Mouse (Mus musculus) testis, adult 2 months (tissue): ENCODE measurements around the gene Itgb3. TPM values are rescaled to one million over a fixed set of nuclear protein-coding genes. Genes with fewer than 3 reads are reported as not detected.

Experiments
- H3K27ac ChIP-seq: fragments of 200-500 bp; 2 replicates; pipeline ENCODE4 v1.5.1; 2012; ENCODE audit warnings: low read depth, low read length; ENCODE audit not compliant: control insufficient read depth, insufficient read depth
- H3K27me3 ChIP-seq: fragments of 200-500 bp; 2 replicates; pipeline ENCODE4 v1.6.1; 2012; ENCODE audit warnings: mild to moderate bottlenecking, low read length, moderate library complexity; ENCODE audit not compliant: control insufficient read depth, insufficient read depth
- H3K36me3 ChIP-seq: fragments of 200-500 bp; 2 replicates; pipeline ENCODE4 v1.6.1; 2012; ENCODE audit warnings: mild to moderate bottlenecking, low read length; ENCODE audit not compliant: control insufficient read depth, insufficient read depth
- H3K4me1 ChIP-seq: fragments of 200-500 bp; 2 replicates; pipeline ENCODE4 v1.6.1; 2012; ENCODE audit warnings: low read length; ENCODE audit not compliant: control insufficient read depth, insufficient read depth
- H3K4me3 ChIP-seq: fragments of 200-500 bp; 2 replicates; pipeline ENCODE4 v1.5.1; 2012; ENCODE audit warnings: low read depth, mild to moderate bottlenecking, low read length, moderate library complexity, mixed read lengths; ENCODE audit not compliant: control insufficient read depth
- CTCF ChIP-seq: fragments of 200-500 bp; IDR thresholded peaks from 2 replicates; pipeline ENCODE4 v1.5.1; 2012; ENCODE audit warnings: low read depth, mild to moderate bottlenecking, inconsistent platforms, low read length, moderate library complexity; ENCODE audit not compliant: control insufficient read depth, insufficient read depth, insufficient replicate concordance
- POLR2A ChIP-seq: fragments of 200-500 bp; IDR thresholded peaks from 2 replicates; pipeline ENCODE4 v1.6.1; 2012; ENCODE audit warnings: low read depth, mild to moderate bottlenecking, inconsistent platforms, low read length, moderate library complexity; ENCODE audit not compliant: control insufficient read depth
- polyA plus RNA-seq: library from polyadenylated mRNA; depleted of rRNA; stranded (reverse); fragments of >200 nt; gene quantifications from 2 replicates; pipeline ENCODE4 v1.2.3, GENCODE M21; 2012

The Itgb3 gene
- polyA plus RNA-seq, 1 experiment = 1.4 TPM

GRCm38 (mm10) chr11:104662573-104662972 is 54.8 kb downstream of the Itgb3 start:
- no peak overlapping the region for H3K27ac ChIP-seq

GRCm38 (mm10) chr11:104663241-104663877 is 55.6 kb downstream of the Itgb3 start:
- Histone ChIP-seq H3K4me1 (no peaks in the 10 kb centered on the region), H3K4me3 (no peak overlapping the region), H3K27me3 (no peaks in the 10 kb centered on the region), H3K36me3 (no peaks in the 10 kb centered on the region), H3K27ac (no peak overlapping the region)
- no peak for TF ChIP-seq CTCF
- TF ChIP-seq POLR2A = no peak

More at GRCm38 (mm10) chr11:104662573-104662972, 54.8 kb downstream of the Itgb3 start:
- Histone ChIP-seq H3K36me3 (no peaks in the 10 kb centered on the region), H3K4me1 (no peaks in the 10 kb centered on the region), H3K27me3 (no peaks in the 10 kb centered on the region), H3K4me3 (no peak overlapping the region)
- TF ChIP-seq CTCF = no peak
- no peak for TF ChIP-seq POLR2A

GRCm38 (mm10) chr11:104663878-104664261 is 56.1 kb downstream of the Itgb3 start:
- Histone ChIP-seq H3K36me3 (no peaks in the 10 kb centered on the region), H3K27me3 (no peaks in the 10 kb centered on the region), H3K27ac (no peak overlapping the region), H3K4me3 (no peak overlapping the region), H3K4me1 (no peaks in the 10 kb centered on the region)
- TF ChIP-seq CTCF (no peak), POLR2A (no peak)

- Histone ChIP-seq H3K4me3 (no peak overlapping the region), H3K27ac (no peak overlapping the region), H3K27me3 (no peaks in the 10 kb centered on the region), H3K4me1 (no peaks in the 10 kb centered on the region), H3K36me3 (no peaks in the 10 kb centered on the region)
- TF ChIP-seq POLR2A (no peak), CTCF (no peak)
These were observed 56.6 kb downstream of the Itgb3 start for GRCm38 (mm10) chr11:104664441-104664840.

GRCm38 (mm10) chr11:104667399-104667798 is 59.6 kb downstream of the Itgb3 start:
- Histone ChIP-seq H3K27ac (no peak overlapping the region), H3K4me3 (no peak overlapping the region), H3K36me3 (no peaks in the 10 kb centered on the region), H3K4me1 (no peaks in the 10 kb centered on the region), H3K27me3 (no peaks in the 10 kb centered on the region)
- TF ChIP-seq CTCF = no peak
- no peak for TF ChIP-seq POLR2A

- no peaks in the 10 kb centered on the region for H3K27me3 ChIP-seq
- no peaks in the 10 kb centered on the region for H3K36me3 ChIP-seq
- no peak overlapping the region for H3K27ac ChIP-seq
- no peak overlapping the region for H3K4me3 ChIP-seq
- no peaks in the 10 kb centered on the region for H3K4me1 ChIP-seq
- no peak for TF ChIP-seq POLR2A
These were observed 65.6 kb downstream of the Itgb3 start for GRCm38 (mm10) chr11:104673412-104673811.

GRCm38 (mm10) chr11:104674768-104675167 is 67.0 kb downstream of the Itgb3 start:
- H3K4me3 ChIP-seq = no peak overlapping the region
- no peaks in the 10 kb centered on the region for H3K27me3 ChIP-seq
- H3K4me1 ChIP-seq = no peaks in the 10 kb centered on the region
- H3K36me3 ChIP-seq = no peaks in the 10 kb centered on the region
- TF ChIP-seq POLR2A (no peak), CTCF (no peak)
- H3K27ac ChIP-seq = no peak overlapping the region

- TF ChIP-seq CTCF (no peak), POLR2A (peak; percentile 95; the same call in 1 of the 2 replicates)
- Histone ChIP-seq H3K4me1 (peaks cover 4% of the 10 kb centered on the region), H3K27me3 (no peaks in the 10 kb centered on the region), H3K36me3 (no peaks in the 10 kb centered on the region; the same call in 1 of the 2 replicates), H3K4me3 (peak within 1 kb of the TSS; percentile 74), H3K27ac (peak within 1 kb of the TSS; percentile 74)
These were observed 77.7 kb downstream of the Itgb3 start, which contains the start of gene Gm11639 for GRCm38 (mm10) chr11:104685548-104685947. Gm11639 (plus strand) TSS chr11:104685707.
